Comparison of ENCODE assay signal across 10 mouse cellular contexts in the genomic region with DNA sequence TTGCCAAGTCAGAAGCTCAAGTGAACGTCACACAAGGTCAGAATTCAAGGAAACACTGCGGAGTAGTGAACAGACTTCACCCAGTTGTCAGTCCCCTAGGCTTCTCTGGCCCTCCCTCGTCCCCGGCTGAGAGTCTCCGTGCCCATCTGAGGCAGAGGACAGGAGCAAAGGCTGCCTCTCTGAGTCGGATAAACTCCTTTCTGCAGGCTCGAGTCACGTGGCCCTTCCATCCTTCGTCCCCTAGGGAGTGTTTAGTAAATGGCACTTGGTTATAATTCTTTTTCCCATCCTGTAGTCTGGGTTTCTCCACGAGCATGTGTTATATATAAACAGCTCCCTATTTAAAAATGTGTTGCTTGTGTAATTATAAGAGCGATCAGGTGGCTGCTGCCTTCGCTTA. TPM values are rescaled to one million over a fixed set of nuclear protein-coding genes. Genes with fewer than 3 reads are reported as not detected.
DNase-seq lines count a peak whose midpoint lies in the region; ATAC-seq and TF ChIP-seq lines count a peak whose summit lies in the region.
"Had no signal": no experiment of that assay in that cellular context is flagged by ENCODE, and none has a peak within 500 bp of the region (broad histone marks: within the 10 kb centered on the region; RNA-seq: fewer than 3 reads in every experiment).

No protein-coding gene starts in this region.

- no peak overlapping the region for H3K9ac ChIP-seq in midbrain, embryonic 15.5 days
- H3K9ac ChIP-seq in midbrain, postnatal 0 days (replicated peaks; ENCODE audit: low read length, poor library complexity, severe bottlenecking) = no peak overlapping the region
- H3K9ac ChIP-seq in intestine, embryonic 16.5 days (ENCODE audit: low read depth, low read length) = no peak overlapping the region
- H3K9ac ChIP-seq in stomach, postnatal 0 days (ENCODE audit: low read length) = no peak overlapping the region

- no peaks in the 10 kb centered on the region for H3K27me3 ChIP-seq in midbrain, embryonic 15.5 days (replicated peaks)
- no peaks in the 10 kb centered on the region for H3K27me3 ChIP-seq in midbrain, postnatal 0 days (ENCODE audit: insufficient read depth, low read length)
- H3K27me3 ChIP-seq in intestine, embryonic 16.5 days (replicated peaks; ENCODE audit: control insufficient read depth, insufficient read depth, low read length) = no peaks in the 10 kb centered on the region
- no peaks in the 10 kb centered on the region for H3K27me3 ChIP-seq in stomach, postnatal 0 days (ENCODE audit: control insufficient read depth, insufficient read depth, low read length)

- no peak for TF ChIP-seq EP300 in stomach, postnatal 0 days (optimal IDR thresholded peaks at IDR 0.05)

- 59% methylated on average over 12 of the region's 12 CpGs for WGBS in midbrain, embryonic 15.5 days
- 62% methylated on average over 12 of the region's 12 CpGs for WGBS in midbrain, postnatal 0 days
- 50% methylated on average over 12 of the region's 12 CpGs for WGBS in intestine, embryonic 16.5 days
- WGBS in stomach, postnatal 0 days = 47% methylated on average over 12 of the region's 12 CpGs

- no peaks in the 10 kb centered on the region for H3K36me3 ChIP-seq in midbrain, embryonic 15.5 days (replicated peaks)
- H3K36me3 ChIP-seq in midbrain, postnatal 0 days (ENCODE audit: insufficient read depth, low read length) = no peaks in the 10 kb centered on the region
- H3K36me3 ChIP-seq in intestine, embryonic 16.5 days (ENCODE audit: control insufficient read depth, insufficient read depth, low read length) = no peaks in the 10 kb centered on the region
- H3K36me3 ChIP-seq in stomach, postnatal 0 days (ENCODE audit: control insufficient read depth, insufficient read depth, low read length) = no peaks in the 10 kb centered on the region

- peaks cover 19% of the 10 kb centered on the region for H3K4me1 ChIP-seq in midbrain, embryonic 15.5 days
- H3K4me1 ChIP-seq in midbrain, postnatal 0 days (ENCODE audit: insufficient read depth, low read length) = peaks cover 4% of the 10 kb centered on the region
- peaks cover 21% of the 10 kb centered on the region for H3K4me1 ChIP-seq in intestine, embryonic 16.5 days (ENCODE audit: control insufficient read depth, insufficient read depth, low read length)
- no peaks in the 10 kb centered on the region for H3K4me1 ChIP-seq in stomach, postnatal 0 days (replicated peaks; ENCODE audit: control insufficient read depth, insufficient read depth)

- intact Hi-C loops in gastrocnemius, adult 2 months (cut with DNase I) = loop anchor here (1.0 to 10.0 kb wide), 3 partner anchors 354 to 484 kb away; no protein-coding TSS in a partner anchor

- no peak overlapping the region for H3K4me2 ChIP-seq in midbrain, embryonic 15.5 days
- H3K4me2 ChIP-seq in midbrain, postnatal 0 days (ENCODE audit: low read depth, low read length, poor library complexity, severe bottlenecking) = no peak overlapping the region
- H3K4me2 ChIP-seq in intestine, embryonic 16.5 days (ENCODE audit: low read depth, low read length) = no peak overlapping the region
- H3K4me2 ChIP-seq in stomach, postnatal 0 days (replicated peaks; ENCODE audit: low read depth) = no peak overlapping the region

- no peaks in the 10 kb centered on the region for H3K9me3 ChIP-seq in midbrain, embryonic 15.5 days
- no peaks in the 10 kb centered on the region for H3K9me3 ChIP-seq in midbrain, postnatal 0 days (ENCODE audit: low read length)
- no peaks in the 10 kb centered on the region for H3K9me3 ChIP-seq in intestine, embryonic 16.5 days (ENCODE audit: control insufficient read depth, low read length)
- no peaks in the 10 kb centered on the region for H3K9me3 ChIP-seq in stomach, postnatal 0 days (ENCODE audit: control insufficient read depth, low read length)

- H3K4me3 ChIP-seq in gastrocnemius, adult 2 months = no peak overlapping the region
- H3K4me3 ChIP-seq in midbrain, embryonic 15.5 days = no peak overlapping the region
- H3K4me3 ChIP-seq in midbrain, postnatal 0 days (ENCODE audit: low read depth, low read length) = no peak overlapping the region
- H3K4me3 ChIP-seq in intestine, embryonic 16.5 days (ENCODE audit: low read length) = no peak overlapping the region
- H3K4me3 ChIP-seq in stomach, postnatal 0 days (ENCODE audit: low read depth, low read length) = no peak overlapping the region
- H3K4me3 ChIP-seq: erythroblast, embryonic 14.5 days had no signal

- ATAC-seq in midbrain, embryonic 15.5 days (replicated peaks) = peak; percentile 9; the same call in 1 of the 2 replicates
- ATAC-seq in midbrain, postnatal 0 days (ENCODE audit: low FRiP score) = no peak
- ATAC-seq in intestine, embryonic 16.5 days = peak; percentile 19; the same call in 1 of the 2 replicates
- peak; percentile 7; the same call in 1 of the 2 replicates for ATAC-seq in stomach, postnatal 0 days (ENCODE audit: low FRiP score, low TSS enrichment)

- no peak for TF ChIP-seq CTCF in gastrocnemius, adult 2 months (IDR thresholded peaks at IDR 0.05)
- TF ChIP-seq CTCF in midbrain, postnatal 0 days (IDR thresholded peaks at IDR 0.05) = no peak
- TF ChIP-seq CTCF in stomach, postnatal 0 days (IDR thresholded peaks at IDR 0.05; ENCODE audit: low read depth) = no peak

- peak; percentile 26 for DNase-seq in gastrocnemius, adult 2 months
- no peak for DNase-seq in gastrocnemius, postnatal 4 days (ENCODE audit: low spot score in 2 of 2)
- no peak for DNase-seq in midbrain, postnatal 0 days (ENCODE audit: low spot score)
- DNase-seq in stomach, postnatal 0 days (ENCODE audit: low spot score) = no peak
- DNase-seq in layer of hippocampus, postnatal 10 days (ENCODE audit: low spot score in 2 of 2) = no peak
- DNase-seq in urinary bladder, postnatal 36 days (ENCODE audit: low spot score in 2 of 2) = no peak

- peak overlapping the region; percentile 79; the same call in 1 of the 2 replicates for H3K27ac ChIP-seq in gastrocnemius, adult 2 months
- H3K27ac ChIP-seq in midbrain, embryonic 15.5 days = no peak overlapping the region
- H3K27ac ChIP-seq in midbrain, postnatal 0 days (ENCODE audit: low read depth, low read length) = no peak overlapping the region
- peak overlapping the region; percentile 24; the same call in 1 of the 2 replicates for H3K27ac ChIP-seq in intestine, embryonic 16.5 days (ENCODE audit: low read length)
- peak overlapping the region; percentile 53; the same call in 1 of the 2 replicates for H3K27ac ChIP-seq in stomach, postnatal 0 days (replicated peaks)

RNA-seq across cellular contexts. Expression of a gene that starts 26.4 kb away (rescaled TPM):
- total RNA-seq in gastrocnemius, adult 2 months (2021) = 1 to 10 TPM; 2.4 to 4.9 TPM
- 10 to 100 TPM; 18.0 to 18.7 TPM for total RNA-seq in gastrocnemius, postnatal 4 days (2021)
- 22.0 and 23.5 TPM in 2 replicates for polyA plus RNA-seq in midbrain, embryonic 15.5 days (2015; fragmentation: Nextera tagmentation; extraction: Ambion mirVana)
- total RNA-seq in midbrain, postnatal 0 days (2014; rRNA removed) = 25.2 and 25.9 TPM in 2 replicates
- polyA plus RNA-seq in midbrain, postnatal 0 days (2015; fragmentation: Nextera tagmentation; extraction: Ambion mirVana) = 34.5 and 39.2 TPM in 2 replicates
- 41.0 and 41.7 TPM in 2 replicates for polyA plus RNA-seq in intestine, embryonic 16.5 days (2015; fragmentation: Nextera tagmentation; extraction: Ambion mirVana)
- 17.9 and 20.8 TPM in 2 replicates for polyA plus RNA-seq in stomach, postnatal 0 days (2015; fragmentation: Nextera tagmentation; extraction: Ambion mirVana)
- total RNA-seq in layer of hippocampus, postnatal 10 days (2021) = 1 to 10 TPM; 7.1 to 8.9 TPM

RNA-seq across cellular contexts. Expression of a gene that starts 33.5 kb away (rescaled TPM):
- 100 to 1,000 TPM; 675 to 914 TPM for total RNA-seq in gastrocnemius, adult 2 months (2021)
- total RNA-seq in gastrocnemius, postnatal 4 days (2021) = 100 to 1,000 TPM; 293 to 350 TPM
- polyA plus RNA-seq in midbrain, embryonic 15.5 days (2015; fragmentation: Nextera tagmentation; extraction: Ambion mirVana) = 0.49 and 0.56 TPM in 2 replicates
- total RNA-seq in midbrain, postnatal 0 days (2014; rRNA removed) = 0.57 and 0.99 TPM in 2 replicates
- polyA plus RNA-seq in midbrain, postnatal 0 days (2015; fragmentation: Nextera tagmentation; extraction: Ambion mirVana) = 0.69 and 0.80 TPM in 2 replicates
- 0.33 and 0.40 TPM in 2 replicates for polyA plus RNA-seq in intestine, embryonic 16.5 days (2015; fragmentation: Nextera tagmentation; extraction: Ambion mirVana)
- 0.33 and 0.41 TPM in 2 replicates for polyA plus RNA-seq in stomach, postnatal 0 days (2015; fragmentation: Nextera tagmentation; extraction: Ambion mirVana)
- under 1 TPM; 0.18 to 0.30 TPM for total RNA-seq in layer of hippocampus, postnatal 10 days (2021)

RNA-seq across cellular contexts. Expression of a gene that starts 38.1 kb away (rescaled TPM):
- total RNA-seq in gastrocnemius, adult 2 months (2021) = under 1 TPM in 1 of 2 experiments, not detected in 1; 0.20 TPM
- total RNA-seq in gastrocnemius, postnatal 4 days (2021) = under 1 TPM; 0.22 to 0.31 TPM
- polyA plus RNA-seq in midbrain, embryonic 15.5 days (2015; fragmentation: Nextera tagmentation; extraction: Ambion mirVana) = 0.22 and 0.39 TPM in 2 replicates
- total RNA-seq in midbrain, postnatal 0 days (2014; rRNA removed) = 0.19 and 0.38 TPM in 2 replicates
- 0.26 and 0.45 TPM in 2 replicates for polyA plus RNA-seq in midbrain, postnatal 0 days (2015; fragmentation: Nextera tagmentation; extraction: Ambion mirVana)
- 0.61 and 0.65 TPM in 2 replicates for polyA plus RNA-seq in intestine, embryonic 16.5 days (2015; fragmentation: Nextera tagmentation; extraction: Ambion mirVana)
- 3.4 and 4.7 TPM in 2 replicates for polyA plus RNA-seq in stomach, postnatal 0 days (2015; fragmentation: Nextera tagmentation; extraction: Ambion mirVana)
- total RNA-seq in layer of hippocampus, postnatal 10 days (2021) = under 1 TPM; 0.33 to 0.41 TPM
- polyA plus RNA-seq: erythroblast, embryonic 14.5 days; heart, embryonic 14.5 days had no signal

Comparison
In these comparisons a context has a peak if more than half of its experiments do, and no peak if none do; other contexts are left out.
1. H3K27ac ChIP-seq: peak in gastrocnemius, adult 2 months (single experiment), intestine, embryonic 16.5 days (single experiment) and stomach, postnatal 0 days (single experiment); none in midbrain, embryonic 15.5 days (single experiment) and midbrain, postnatal 0 days (single experiment).
2. RNA of a gene that starts 33.5 kb away (total RNA-seq): 675 to 914 TPM in gastrocnemius, adult 2 months and 293 to 350 TPM in gastrocnemius, postnatal 4 days; 0.57 to 0.99 TPM in midbrain, postnatal 0 days and 0.18 to 0.30 TPM in layer of hippocampus, postnatal 10 days; every median in the first group is over 100 times any median in the second.